Mouse (Mus musculus) intestine, embryonic 14.5 days (tissue): ENCODE data around the gene Serpinb1c. TPM values are rescaled to one million over a fixed set of nuclear protein-coding genes. Genes with fewer than 3 reads are reported as not detected.
"Not testable (repeated sequence)": the region's sequence is repeated elsewhere in the genome, so short reads cannot be mapped to it uniquely, and the experiment has no call there.

Experiments
- ATAC-seq: fragments of 200-750 bp; cut with Nextera tagmentation; replicated peaks from 2 replicates; pipeline ENCODE4 v1.8.0; 2017; ENCODE audit warnings: low read depth, moderate number of reproducible peaks, moderate TSS enrichment, moderate library complexity; ENCODE audit not compliant: low FRiP score, low TSS enrichment
- DNase-seq: peaks from one replicate; pipeline ENCODE4 v3.0.0-alpha.2; 2018; ENCODE audit warnings: low spot score
- H3K27ac ChIP-seq: fragments of 300-500 bp; sonication (generic); 2 replicates; pipeline ENCODE4 v1.5.1; 2014; ENCODE audit warnings: low read depth, mild to moderate bottlenecking, control low read depth
- H3K27me3 ChIP-seq: fragments of 300-500 bp; sonication (generic); replicated peaks from 2 replicates; pipeline ENCODE4 v1.6.1; 2014; ENCODE audit warnings: low read length, control low read depth; ENCODE audit not compliant: control insufficient read depth, insufficient read depth
- H3K36me3 ChIP-seq: fragments of 300-500 bp; sonication (generic); 2 replicates; pipeline ENCODE4 v1.6.1; 2014; ENCODE audit warnings: low read length, control low read depth; ENCODE audit not compliant: control insufficient read depth, insufficient read depth
- H3K4me1 ChIP-seq: fragments of 300-500 bp; sonication (generic); replicated peaks from 2 replicates; pipeline ENCODE4 v1.6.1; 2014; ENCODE audit warnings: low read length, control low read depth, mixed read lengths; ENCODE audit not compliant: control insufficient read depth, insufficient read depth
- H3K4me2 ChIP-seq: fragments of 300-500 bp; sonication (generic); 2 replicates; pipeline ENCODE4 v1.6.1; 2014; ENCODE audit warnings: low read length
- H3K4me3 ChIP-seq: fragments of 300-500 bp; sonication (generic); 2 replicates; pipeline ENCODE4 v1.5.1; 2014; ENCODE audit warnings: low read depth, low read length, control low read depth, mixed read lengths
- H3K9ac ChIP-seq: fragments of 300-500 bp; sonication (generic); 2 replicates; pipeline ENCODE4 v1.6.1; 2014; ENCODE audit warnings: mild to moderate bottlenecking, low read length
- H3K9me3 ChIP-seq: fragments of 300-500 bp; sonication (generic); 2 replicates; pipeline ENCODE4 v1.6.1; 2016; ENCODE audit warnings: low read length, control low read depth; ENCODE audit not compliant: control insufficient read depth
- WGBS: fragments of 180-500 bp; shearing (Covaris S2); extraction: QIAGEN DNeasy Blood & Tissue Kit; methylation state at CpG from one replicate; pipeline ENCODE4 v1.1.7; 2014; 5-methylcytosine and 5-hydroxymethylcytosine counted together
- polyA plus RNA-seq: library from polyadenylated mRNA; unstranded; fragments of >200 nt; fragmentation: Nextera tagmentation; extraction: Ambion mirVana; gene quantifications from 2 replicates; pipeline ENCODE4 v1.2.1, GENCODE M21; 2014

Serpinb1c gene
- not detected in 2 replicates for polyA plus RNA-seq

- no peak within 1 kb of the TSS for H3K9ac ChIP-seq
- H3K27me3 ChIP-seq, result no peaks in the 10 kb centered on the region
- WGBS, result 75% methylated on average over 2 of the region's 2 CpGs
- no peaks in the 10 kb centered on the region for H3K36me3 ChIP-seq
- no peaks in the 10 kb centered on the region for H3K9me3 ChIP-seq
- no peak for ATAC-seq
- H3K4me3 ChIP-seq, result no peak within 1 kb of the TSS
- no peak within 1 kb of the TSS for H3K4me2 ChIP-seq
- no peaks in the 10 kb centered on the region for H3K4me1 ChIP-seq
- no peak for DNase-seq
- no peak within 1 kb of the TSS for H3K27ac ChIP-seq
Observed at GRCm38 (mm10) chr13:32898111-32898510, at the start of gene Serpinb1c. Serpinb1c (minus strand) TSS chr13:32898211.

DNA sequence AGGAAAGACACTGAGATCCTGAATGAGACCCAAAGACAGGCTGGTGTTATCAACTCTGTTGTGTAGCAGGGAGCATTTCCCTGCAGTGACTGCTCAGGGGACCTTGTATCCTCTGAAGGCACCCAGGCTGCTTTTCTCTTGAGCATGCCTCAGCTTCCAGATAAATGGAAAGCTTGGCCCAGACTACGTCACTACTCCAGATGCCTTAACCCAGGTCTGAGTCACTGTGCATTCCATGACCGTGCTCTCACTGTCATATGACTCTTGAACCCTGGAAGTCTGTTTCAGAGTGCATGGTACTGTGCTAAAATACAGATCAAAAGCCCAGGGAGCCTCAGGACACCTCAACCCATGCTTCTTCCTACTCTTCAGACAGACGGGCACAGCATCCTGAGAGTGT is 41.2 kb upstream of the Serpinb1c start:
- H3K9me3 ChIP-seq, H3K4me1 ChIP-seq, H3K36me3 ChIP-seq, H3K9ac ChIP-seq, H3K4me3 ChIP-seq, H3K27me3 ChIP-seq, H3K4me2 ChIP-seq, ATAC-seq, H3K27ac ChIP-seq, DNase-seq: not testable (repeated sequence)
- WGBS, result 68% methylated on average over 3 of the region's 3 CpGs

DNA sequence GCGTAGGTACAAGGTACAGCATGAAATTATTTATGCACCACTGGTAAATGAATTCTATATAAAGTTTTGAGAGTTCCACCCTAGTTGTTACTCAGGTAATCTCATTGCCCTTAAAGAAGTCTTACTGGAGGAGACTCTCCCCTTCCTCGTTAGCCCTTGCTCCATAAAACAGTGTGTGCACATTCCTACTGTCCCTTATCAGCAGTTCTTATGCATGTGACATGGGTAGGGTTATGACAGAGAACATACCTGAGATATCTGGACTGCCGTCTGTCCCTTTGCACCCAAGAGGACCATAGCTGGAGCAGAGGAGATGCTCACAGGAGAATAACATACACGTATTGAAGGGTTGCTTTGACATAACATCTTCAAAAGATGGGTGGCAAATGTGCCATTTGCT is 40.3 kb upstream of the Serpinb1c start:
- not testable (repeated sequence) for H3K4me2 ChIP-seq, H3K9me3 ChIP-seq, ATAC-seq, H3K9ac ChIP-seq, H3K4me3 ChIP-seq, H3K4me1 ChIP-seq, H3K36me3 ChIP-seq, H3K27me3 ChIP-seq, DNase-seq, H3K27ac ChIP-seq
- 84% methylated on average over 4 of the region's 4 CpGs for WGBS

GRCm38 (mm10) chr13:32934706-32935381 is 36.8 kb upstream of the Serpinb1c start:
- no peaks in the 10 kb centered on the region for H3K27me3 ChIP-seq
- 11% methylated on average over 1 of the region's 1 CpGs for WGBS
- H3K4me2 ChIP-seq, result no peak overlapping the region
- no peaks in the 10 kb centered on the region for H3K36me3 ChIP-seq
- H3K4me3 ChIP-seq, result no peak overlapping the region
- DNase-seq (no peak), ATAC-seq (no peak)
- no peak overlapping the region for H3K9ac ChIP-seq
- no peaks in the 10 kb centered on the region for H3K4me1 ChIP-seq
- no peaks in the 10 kb centered on the region for H3K9me3 ChIP-seq
- H3K27ac ChIP-seq, result no peak overlapping the region

GRCm38 (mm10) chr13:32929107-32929750 is 31.2 kb upstream of the Serpinb1c start:
- H3K9ac ChIP-seq, result no peak overlapping the region
- H3K27me3 ChIP-seq, result no peaks in the 10 kb centered on the region
- ATAC-seq (no peak), DNase-seq (no peak)
- peaks cover 8% of the 10 kb centered on the region; the same call in 1 of the 2 replicates for H3K4me1 ChIP-seq
- 54% methylated on average over 2 of the region's 2 CpGs for WGBS
- no peak overlapping the region for H3K4me3 ChIP-seq
- H3K36me3 ChIP-seq, result no peaks in the 10 kb centered on the region
- no peaks in the 10 kb centered on the region for H3K9me3 ChIP-seq
- peak overlapping the region; percentile 27; the same call in 1 of the 2 replicates for H3K27ac ChIP-seq
- no peak overlapping the region for H3K4me2 ChIP-seq

- Histone ChIP-seq H3K9ac (no peak overlapping the region), H3K4me3 (no peak overlapping the region), H3K36me3 (no peaks in the 10 kb centered on the region), H3K4me2 (no peak overlapping the region), H3K27ac (no peak overlapping the region), H3K4me1 (peaks cover 8% of the 10 kb centered on the region; the same call in 1 of the 2 replicates), H3K9me3 (no peaks in the 10 kb centered on the region), H3K27me3 (no peaks in the 10 kb centered on the region)
- WGBS, result 79% methylated on average over 1 of the region's 1 CpGs
- ATAC-seq, result no peak
- no peak for DNase-seq
Observed at GRCm38 (mm10) chr13:32927241-32927640, 29.2 kb upstream of the Serpinb1c start.

GRCm38 (mm10) chr13:32926661-32927060 is 28.6 kb upstream of the Serpinb1c start:
- Histone ChIP-seq H3K4me2 (no peak overlapping the region), H3K9me3 (no peaks in the 10 kb centered on the region), H3K4me3 (no peak overlapping the region), H3K36me3 (no peaks in the 10 kb centered on the region), H3K27me3 (no peaks in the 10 kb centered on the region), H3K9ac (no peak overlapping the region), H3K27ac (no peak overlapping the region), H3K4me1 (peaks cover 8% of the 10 kb centered on the region; the same call in 1 of the 2 replicates)
- 72% methylated on average over 2 of the region's 2 CpGs for WGBS
- ATAC-seq (no peak), DNase-seq (no peak)

- H3K9me3 ChIP-seq, result no peaks in the 10 kb centered on the region
- H3K27me3 ChIP-seq, result no peaks in the 10 kb centered on the region
- DNase-seq (peak; percentile 55), ATAC-seq (peak; percentile 86)
- no peak overlapping the region for H3K4me3 ChIP-seq
- peaks cover 8% of the 10 kb centered on the region; the same call in 1 of the 2 replicates for H3K4me1 ChIP-seq
- no peaks in the 10 kb centered on the region for H3K36me3 ChIP-seq
- 29% methylated on average over 7 of the region's 7 CpGs for WGBS
- no peak overlapping the region for H3K9ac ChIP-seq
- no peak overlapping the region for H3K4me2 ChIP-seq
- peak overlapping the region; percentile 44 for H3K27ac ChIP-seq
Observed at GRCm38 (mm10) chr13:32924578-32925360, 26.8 kb upstream of the Serpinb1c start.
